Mouse (Mus musculus): ENCODE data around the gene Acsl5.

- no peak for TF ChIP-seq EP300 (optimal IDR thresholded peaks at IDR 0.05)
- no peak for TF ChIP-seq CTCF (IDR thresholded peaks at IDR 0.05; ENCODE audit: low read depth)
Measured at GRCm38 (mm10) chr19:55276770-55277169, 25.0 kb downstream of the Acsl5 start.
